In the genomic region with DNA sequence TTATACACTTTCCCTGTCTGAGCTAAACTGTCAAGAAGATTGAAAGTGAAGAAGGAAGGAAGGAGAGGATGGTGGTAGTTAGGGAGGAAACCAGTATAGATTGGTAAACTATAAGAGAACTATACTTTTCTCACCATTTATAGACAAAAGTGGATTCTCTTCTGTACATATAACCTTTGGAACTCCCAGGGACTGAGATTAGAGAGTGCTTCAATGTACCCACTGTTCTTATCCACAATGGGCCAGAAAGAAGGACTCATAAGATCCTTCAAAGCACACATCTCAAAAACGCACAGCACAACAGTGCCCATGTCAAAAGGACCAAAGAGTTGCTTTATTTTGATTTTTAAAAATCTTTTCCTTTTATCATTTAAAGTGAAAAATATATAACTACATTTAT, we compare ENCODE assay signal across 27 mouse cellular contexts. TPM values are rescaled to one million over a fixed set of nuclear protein-coding genes. Genes with fewer than 3 reads are reported as not detected.
"Had no signal": no experiment of that assay in that cellular context is flagged by ENCODE, and none has a peak within 500 bp of the region (broad histone marks: within the 10 kb centered on the region; RNA-seq: fewer than 3 reads in every experiment).

No protein-coding gene starts in this region.

- H3K4me2 ChIP-seq: heart, embryonic 11.5 days; heart, embryonic 13.5 days; heart, embryonic 15.5 days; hindbrain, embryonic 13.5 days; hindbrain, embryonic 15.5 days; kidney, embryonic 15.5 days; limb, embryonic 13.5 days; limb, embryonic 15.5 days had no signal

- H3K4me1 ChIP-seq: hindbrain, embryonic 13.5 days; kidney, embryonic 15.5 days had no signal

- H3K4me3 ChIP-seq: heart, adult 2 months; heart, embryonic 13.5 days; heart, embryonic 15.5 days; hindbrain, embryonic 13.5 days; hindbrain, embryonic 15.5 days; kidney, embryonic 15.5 days; left cerebral cortex, adult 2 months; limb, embryonic 13.5 days; limb, embryonic 15.5 days had no signal

- H3K36me3 ChIP-seq: heart, embryonic 15.5 days; hindbrain, embryonic 13.5 days; hindbrain, embryonic 15.5 days; kidney, embryonic 15.5 days had no signal

- H3K27me3 ChIP-seq: heart, embryonic 13.5 days; heart, embryonic 15.5 days; hindbrain, embryonic 13.5 days; hindbrain, embryonic 15.5 days; kidney, embryonic 15.5 days; limb, embryonic 13.5 days; limb, embryonic 15.5 days had no signal

- DNase-seq: forebrain, postnatal 0 days; gastrocnemius, postnatal 14 days; gastrocnemius, postnatal 36 days; heart, adult 11 months; heart, adult 2 months; heart, postnatal 14 days; heart, postnatal 36 days; kidney, adult 11 months; kidney, adult 2 months; kidney, adult 9 months; kidney, postnatal 14 days; kidney, postnatal 36 days; layer of hippocampus, adult 9-11 months; layer of hippocampus, postnatal 36 days; left cerebral cortex, postnatal 4 days had no signal

- H3K9me3 ChIP-seq: heart, embryonic 13.5 days; heart, embryonic 15.5 days; hindbrain, embryonic 13.5 days; hindbrain, embryonic 15.5 days; kidney, embryonic 15.5 days; limb, embryonic 13.5 days; limb, embryonic 15.5 days had no signal

- H3K27ac ChIP-seq: heart, adult 2 months; heart, embryonic 13.5 days; heart, embryonic 15.5 days; hindbrain, embryonic 13.5 days; hindbrain, embryonic 15.5 days; hindbrain, postnatal 0 days; kidney, embryonic 15.5 days; kidney, postnatal 0 days; left cerebral cortex, adult 2 months; limb, embryonic 13.5 days; limb, embryonic 15.5 days had no signal

- H3K9ac ChIP-seq: forebrain, postnatal 0 days; heart, embryonic 13.5 days; heart, embryonic 15.5 days; hindbrain, embryonic 13.5 days; hindbrain, embryonic 15.5 days; kidney, embryonic 15.5 days; limb, embryonic 13.5 days; limb, embryonic 15.5 days had no signal

- ATAC-seq: forebrain, postnatal 0 days; hindbrain, postnatal 0 days had no signal

RNA-seq across cellular contexts. Expression of a gene that starts 51.0 kb away (rescaled TPM):
- polyA plus RNA-seq: liver, adult 2 months had no signal
